Mouse (Mus musculus): ENCODE data around the gene Cdkl3. TPM values are rescaled to one million over a fixed set of nuclear protein-coding genes. Genes with fewer than 3 reads are reported as not detected.

Gene Cdkl3
- polyA plus RNA-seq (2012), result 0.94 and 1.5 TPM in 2 replicates

GRCm38 (mm10) chr11:52003772-52004528, at the start of gene Cdkl3:
Gene Cdkl3, plus strand, starts transcription at chr11:52004221.

GRCm38 (mm10) chr11:51967443-51968401, 36.3 kb upstream of the Cdkl3 start, which contains the start of gene Cdkn2aipnl:
Gene Cdkn2aipnl, plus strand, starts transcription at chr11:51967661.

GRCm38 (mm10) chr11:52000290-52000962, 3.6 kb upstream of the Cdkl3 start, which contains the start of gene Ube2b:
Gene Ube2b, minus strand, starts transcription at chr11:52000762.

GRCm38 (mm10) chr11:52098398-52098946, 94.5 kb downstream of the Cdkl3 start, which contains the start of gene Ppp2ca:
Gene Ppp2ca, plus strand, starts transcription at chr11:52098681.

Other genes starting within 250 kb of the Cdkl3 start
- gene Sec24a, start 240.6 kb upstream of the Cdkl3 start, polyA plus RNA-seq (2012), result 19.9 and 22.4 TPM in 2 replicates
- 4.1 and 4.4 TPM in 2 replicates for gene Sar1b, start 240.5 kb upstream of the Cdkl3 start, polyA plus RNA-seq (2012)
- 16.9 and 20.3 TPM in 2 replicates for gene Jade2, start 146.6 kb upstream of the Cdkl3 start, polyA plus RNA-seq (2012)
- 32.3 and 34.7 TPM in 2 replicates for gene Cdkn2aipnl, start 36.6 kb upstream of the Cdkl3 start, polyA plus RNA-seq (2012)
- gene Ube2b, start 3.5 kb upstream of the Cdkl3 start, polyA plus RNA-seq (2012), result 166 and 167 TPM in 2 replicates
- gene Ppp2ca, start 94.5 kb downstream of the Cdkl3 start, polyA plus RNA-seq (2012), result 13.6 and 18.5 TPM in 2 replicates
- not detected in 2 replicates for gene Olfr1373, start 141.3 kb downstream of the Cdkl3 start, polyA plus RNA-seq (2012)
- not detected in 2 replicates for gene Olfr1371, start 209.8 kb downstream of the Cdkl3 start, polyA plus RNA-seq (2012)
- 14.5 and 19.4 TPM in 2 replicates for gene Skp1a, start 227.8 kb downstream of the Cdkl3 start, polyA plus RNA-seq (2012)